Mouse (Mus musculus) liver, postnatal 0 days (tissue): ENCODE data around the gene Dnajc7.

ENCODE experiments used
- CTCF ChIP-seq: sonication (generic); IDR thresholded peaks from 2 replicates; pipeline ENCODE4 v1.5.1; 2016; ENCODE audit warnings: antibody characterized with exemption, low read depth
- EP300 ChIP-seq: IDR thresholded peaks from 2 replicates; pipeline ENCODE4 v1.6.1; 2016; ENCODE audit warnings: antibody characterized with exemption, low read depth, mild to moderate bottlenecking

DNA sequence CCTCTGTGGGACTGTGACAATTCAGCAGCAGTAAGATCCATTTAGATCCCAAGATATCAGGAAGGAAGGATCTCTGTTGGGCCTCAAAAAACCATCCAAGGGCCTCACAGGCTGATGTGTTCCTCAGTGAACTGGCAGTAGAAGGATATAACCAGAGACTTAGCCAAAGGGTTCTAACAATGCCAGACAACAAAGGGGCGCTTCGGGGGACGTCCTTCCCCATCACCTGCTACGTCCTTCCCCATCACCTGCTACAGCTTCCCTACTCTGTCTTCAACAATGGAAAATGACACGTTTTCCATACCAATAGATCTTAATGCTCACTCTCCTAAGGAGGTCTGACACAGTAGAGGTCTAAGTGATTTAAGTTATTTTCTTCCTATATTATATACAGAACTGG lies 3.6 kb downstream of the Dnajc7 start:
- TF ChIP-seq CTCF = no peak
- no peak for TF ChIP-seq EP300
